Mouse (Mus musculus) embryonic facial prominence, embryonic 15.5 days (tissue): ENCODE data around the gene Tmem59l. TPM values are rescaled to one million over a fixed set of nuclear protein-coding genes. Genes with fewer than 3 reads are reported as not detected.

Experiments
- ATAC-seq: fragments of 200-750 bp; cut with Nextera tagmentation; 2 replicates; pipeline ENCODE4 v1.8.0; 2017; ENCODE audit warnings: low read depth, moderate TSS enrichment; ENCODE audit not compliant: insufficient number of reproducible peaks, low FRiP score, low TSS enrichment
- H3K27ac ChIP-seq: fragments of 300-500 bp; sonication (generic); replicated peaks from 2 replicates; pipeline ENCODE4 v1.5.1; 2015; ENCODE audit warnings: mild to moderate bottlenecking, inconsistent platforms
- H3K27me3 ChIP-seq: fragments of 300-500 bp; sonication (generic); 2 replicates; pipeline ENCODE4 v1.6.1; 2015; ENCODE audit warnings: inconsistent platforms
- H3K36me3 ChIP-seq: fragments of 300-500 bp; sonication (generic); 2 replicates; pipeline ENCODE4 v1.6.1; 2015; ENCODE audit warnings: mild to moderate bottlenecking, inconsistent platforms
- H3K4me1 ChIP-seq: fragments of 300-500 bp; sonication (generic); 2 replicates; pipeline ENCODE4 v1.6.1; 2015; ENCODE audit warnings: inconsistent platforms
- H3K4me2 ChIP-seq: fragments of 300-500 bp; sonication (generic); replicated peaks from 2 replicates; pipeline ENCODE4 v1.6.1; 2015; ENCODE audit warnings: mild to moderate bottlenecking, inconsistent platforms
- H3K4me3 ChIP-seq: fragments of 300-500 bp; sonication (generic); replicated peaks from 2 replicates; pipeline ENCODE4 v1.5.1; 2015; ENCODE audit warnings: mild to moderate bottlenecking, inconsistent platforms
- H3K9ac ChIP-seq: fragments of 300-500 bp; sonication (generic); 2 replicates; pipeline ENCODE4 v1.6.1; 2015; ENCODE audit warnings: inconsistent platforms
- H3K9me3 ChIP-seq: fragments of 300-500 bp; sonication (generic); replicated peaks from 2 replicates; pipeline ENCODE4 v1.6.1; 2016; ENCODE audit warnings: inconsistent platforms
- WGBS: fragments of 180-500 bp; shearing (Covaris S2); methylation state at CpG from one replicate; pipeline ENCODE4 v1.1.7; 2015; 5-methylcytosine and 5-hydroxymethylcytosine counted together
- polyA plus RNA-seq: library from polyadenylated mRNA; unstranded; fragments of >200 nt; fragmentation: Nextera tagmentation; extraction: Ambion mirVana; gene quantifications from 2 replicates; pipeline ENCODE4 v1.2.1, GENCODE M21; 2015

Gene Tmem59l
- polyA plus RNA-seq, 1 experiment from 2014 or later = 18.7 TPM

DNA sequence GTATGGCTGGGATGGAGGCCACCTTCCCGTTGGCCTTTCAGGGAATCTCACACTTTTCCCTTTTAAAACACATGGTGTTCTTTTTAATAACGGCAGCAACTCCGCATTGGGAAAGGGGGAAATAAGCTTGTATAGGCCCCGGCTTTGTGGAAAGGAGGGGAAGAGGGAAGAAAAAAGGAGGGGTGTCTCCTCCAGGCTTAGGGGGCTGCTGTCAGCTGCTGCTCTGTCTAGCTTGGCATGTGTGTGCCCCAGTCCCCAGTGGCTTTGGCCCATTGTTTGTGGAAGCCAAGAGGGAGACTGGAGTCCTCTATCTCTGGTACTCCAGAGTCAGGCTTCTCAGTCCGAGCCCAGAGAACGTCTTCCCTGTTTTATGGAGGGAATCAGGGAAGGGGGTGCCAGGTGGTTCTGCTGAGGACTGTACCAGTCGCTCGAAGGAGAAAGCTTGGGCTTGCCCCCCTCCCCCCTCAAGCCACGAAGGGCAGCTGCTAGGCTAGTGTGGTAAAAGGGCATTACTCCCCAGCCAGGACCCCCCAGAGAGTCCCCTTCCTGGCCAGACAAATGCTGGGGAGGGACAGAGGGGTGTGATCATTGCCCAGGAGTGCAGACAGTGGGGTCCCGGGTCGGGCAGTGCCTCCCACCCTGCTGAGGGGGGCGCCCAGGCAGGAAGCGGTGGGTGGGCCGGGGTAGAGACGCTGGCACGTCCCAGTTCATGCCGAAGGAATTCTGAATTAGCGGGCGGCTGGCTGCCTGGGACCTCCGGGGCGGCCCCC is 8.0 kb upstream of the Tmem59l start:
- peak; percentile 43; the same call in 1 of the 2 replicates for ATAC-seq
- H3K4me3 ChIP-seq = peak overlapping the region; percentile 52
- no peaks in the 10 kb centered on the region for H3K9me3 ChIP-seq
- H3K27ac ChIP-seq = peak overlapping the region; percentile 85
- 4% methylated on average over 18 of the region's 21 CpGs for WGBS
- H3K36me3 ChIP-seq = no peaks in the 10 kb centered on the region
- H3K27me3 ChIP-seq = peaks cover 75% of the 10 kb centered on the region
- H3K9ac ChIP-seq = peak overlapping the region; percentile 53; the same call in 1 of the 2 replicates
- peak overlapping the region; percentile 88 for H3K4me2 ChIP-seq
- H3K4me1 ChIP-seq = peaks cover 80% of the 10 kb centered on the region

DNA sequence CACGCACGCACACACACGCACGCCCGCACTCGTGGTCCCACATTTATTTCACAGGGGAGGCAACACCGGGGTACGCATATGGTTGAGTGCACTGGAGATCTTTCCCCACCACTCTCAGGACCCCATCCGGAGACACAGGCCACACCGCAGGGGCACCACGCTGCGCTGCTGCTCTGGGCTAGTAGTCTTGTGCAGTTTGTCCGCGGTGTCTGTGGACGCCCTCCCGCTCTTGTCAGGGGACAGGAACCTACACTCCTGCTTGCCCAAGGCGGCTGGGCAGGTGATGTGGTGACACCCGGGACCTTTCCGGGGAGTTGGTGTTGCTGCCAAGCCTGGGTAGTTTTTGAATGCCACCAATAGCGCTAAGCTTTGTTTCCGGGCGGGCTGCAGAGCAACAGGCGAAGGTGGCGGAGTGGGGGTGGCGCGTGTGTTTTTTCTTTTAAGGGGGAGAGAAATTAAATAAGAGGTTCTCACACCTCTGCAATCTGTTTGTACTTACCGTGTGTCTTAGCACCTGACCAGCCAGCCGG is 7.3 kb upstream of the Tmem59l start:
- Histone ChIP-seq H3K9ac (peak overlapping the region; percentile 53), H3K4me2 (peak overlapping the region; percentile 88), H3K9me3 (no peaks in the 10 kb centered on the region), H3K4me1 (peaks cover 80% of the 10 kb centered on the region), H3K36me3 (no peaks in the 10 kb centered on the region), H3K4me3 (peak overlapping the region; percentile 52), H3K27ac (peak overlapping the region; percentile 85), H3K27me3 (peaks cover 75% of the 10 kb centered on the region)
- WGBS = 5% methylated on average over 28 of the region's 28 CpGs
- no peak for ATAC-seq

- under 1% methylated on average over 47 of the region's 47 CpGs for WGBS
- peak overlapping the region; percentile 52 for H3K4me3 ChIP-seq
- no peaks in the 10 kb centered on the region for H3K9me3 ChIP-seq
- H3K4me1 ChIP-seq = peaks cover 85% of the 10 kb centered on the region
- peaks cover 81% of the 10 kb centered on the region for H3K27me3 ChIP-seq
- peak overlapping the region; percentile 88 for H3K4me2 ChIP-seq
- ATAC-seq = no peak
- peak overlapping the region; percentile 85 for H3K27ac ChIP-seq
- H3K36me3 ChIP-seq = no peaks in the 10 kb centered on the region
- peak overlapping the region; percentile 53 for H3K9ac ChIP-seq
Observed at GRCm38 (mm10) chr8:70493692-70494415, 6.7 kb upstream of the Tmem59l start.

GRCm38 (mm10) chr8:70492664-70493640 is 5.8 kb upstream of the Tmem59l start, which contains the start of gene Crlf1:
Gene Crlf1 (plus strand): TSS chr8:70493158.
- Histone ChIP-seq H3K36me3 (no peaks in the 10 kb centered on the region), H3K9me3 (no peaks in the 10 kb centered on the region), H3K9ac (peak within 1 kb of the TSS; percentile 53), H3K4me1 (peaks cover 89% of the 10 kb centered on the region), H3K4me2 (peak within 1 kb of the TSS; percentile 88), H3K4me3 (peak within 1 kb of the TSS; percentile 52), H3K27ac (peak within 1 kb of the TSS; percentile 85), H3K27me3 (peaks cover 85% of the 10 kb centered on the region)
- peak; percentile 43; the same call in 1 of the 2 replicates for ATAC-seq
- WGBS = under 1% methylated on average over 85 of the region's 93 CpGs

GRCm38 (mm10) chr8:70490880-70491495 is 3.8 kb upstream of the Tmem59l start:
- Histone ChIP-seq H3K36me3 (no peaks in the 10 kb centered on the region), H3K4me1 (peaks cover 89% of the 10 kb centered on the region), H3K9me3 (no peaks in the 10 kb centered on the region), H3K27ac (peak overlapping the region; percentile 51), H3K4me3 (0 out of 2 replicates have a peak overlapping the region, but pooled peaks have one; percentile 7), H3K9ac (no peak overlapping the region), H3K27me3 (peaks cover 93% of the 10 kb centered on the region), H3K4me2 (peak overlapping the region; percentile 88)
- ATAC-seq = no peak
- WGBS = 7% methylated on average over 20 of the region's 20 CpGs

GRCm38 (mm10) chr8:70490061-70490879 is 3.1 kb upstream of the Tmem59l start:
- H3K36me3 ChIP-seq = no peaks in the 10 kb centered on the region
- peak overlapping the region; percentile 36; the same call in 1 of the 2 replicates for H3K4me3 ChIP-seq
- peaks cover 92% of the 10 kb centered on the region for H3K27me3 ChIP-seq
- peaks cover 81% of the 10 kb centered on the region for H3K4me1 ChIP-seq
- WGBS = 31% methylated on average over 10 of the region's 10 CpGs
- peak overlapping the region; percentile 51 for H3K27ac ChIP-seq
- no peak for ATAC-seq
- H3K4me2 ChIP-seq = peak overlapping the region; percentile 88
- no peak overlapping the region for H3K9ac ChIP-seq
- H3K9me3 ChIP-seq = no peaks in the 10 kb centered on the region

DNA sequence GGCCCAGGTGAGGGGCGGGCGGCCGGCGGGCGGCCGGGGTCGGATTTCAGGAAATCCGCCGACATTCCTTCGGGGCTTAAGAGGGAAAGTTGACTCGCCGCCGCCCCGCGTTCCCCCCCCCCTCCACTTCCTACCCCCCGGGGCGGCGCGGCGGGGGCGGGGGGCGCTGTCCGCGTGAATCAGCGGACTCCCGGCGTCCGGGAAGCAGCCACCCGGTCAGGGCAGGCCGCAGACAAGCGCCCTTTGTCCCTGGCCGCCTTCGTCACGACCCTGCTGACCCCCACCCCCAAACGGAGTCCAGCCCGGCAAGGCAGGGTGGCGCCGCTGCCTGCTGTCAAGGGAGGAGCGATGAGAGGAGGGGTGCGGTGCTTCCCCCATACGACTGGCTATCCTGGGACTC is 2.4 kb upstream of the Tmem59l start:
- peak overlapping the region; percentile 65 for H3K4me2 ChIP-seq
- peaks cover 85% of the 10 kb centered on the region for H3K27me3 ChIP-seq
- peak overlapping the region; percentile 39; the same call in 1 of the 2 replicates for H3K27ac ChIP-seq
- no peaks in the 10 kb centered on the region for H3K9me3 ChIP-seq
- 2% methylated on average over 33 of the region's 41 CpGs for WGBS
- no peaks in the 10 kb centered on the region for H3K36me3 ChIP-seq
- H3K4me1 ChIP-seq = peaks cover 74% of the 10 kb centered on the region
- 0 out of 2 replicates have a peak overlapping the region, but pooled peaks have one; percentile 4 for H3K9ac ChIP-seq
- no peak for ATAC-seq
- peak overlapping the region; percentile 36 for H3K4me3 ChIP-seq

DNA sequence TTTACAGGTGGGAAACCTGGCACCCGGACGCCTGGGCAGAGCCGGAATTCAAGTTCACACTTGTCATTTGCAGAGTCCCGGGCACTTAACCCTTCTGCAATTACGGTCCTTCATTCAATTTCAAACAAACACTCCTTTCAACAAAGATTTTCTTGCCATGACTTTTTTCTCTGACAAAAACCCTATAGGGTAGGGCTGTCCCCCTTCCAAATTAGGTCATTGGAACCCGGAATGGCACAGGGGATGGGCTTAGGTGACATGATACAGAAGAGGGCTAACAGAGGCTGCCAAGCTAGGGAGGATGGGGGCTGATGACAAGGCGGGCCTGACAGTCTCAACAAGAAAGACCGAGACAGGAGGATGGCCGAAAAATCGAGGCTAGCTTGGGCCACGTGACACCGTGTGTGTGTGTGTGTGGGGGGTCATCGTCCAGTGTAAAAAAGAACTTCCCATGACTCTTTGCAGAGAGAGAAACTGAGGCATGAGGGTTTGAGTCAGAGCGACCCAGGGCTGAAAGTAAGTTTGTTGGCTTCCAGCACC is 1.8 kb upstream of the Tmem59l start:
- H3K9me3 ChIP-seq = no peaks in the 10 kb centered on the region
- peak overlapping the region; percentile 36 for H3K4me3 ChIP-seq
- peaks cover 69% of the 10 kb centered on the region for H3K4me1 ChIP-seq
- no peaks in the 10 kb centered on the region for H3K36me3 ChIP-seq
- peak overlapping the region; percentile 39; the same call in 1 of the 2 replicates for H3K27ac ChIP-seq
- peaks cover 80% of the 10 kb centered on the region for H3K27me3 ChIP-seq
- 4% methylated on average over 14 of the region's 14 CpGs for WGBS
- peak overlapping the region; percentile 65 for H3K4me2 ChIP-seq
- ATAC-seq = no peak
- 0 out of 2 replicates have a peak overlapping the region, but pooled peaks have one; percentile 4 for H3K9ac ChIP-seq

GRCm38 (mm10) chr8:70487993-70488796 is 1.0 kb upstream of the Tmem59l start:
- no peak overlapping the region for H3K27ac ChIP-seq
- WGBS = 5% methylated on average over 55 of the region's 55 CpGs

More at GRCm38 (mm10) chr8:70487993-70488796, 1.0 kb upstream of the Tmem59l start:
- Histone ChIP-seq H3K4me1 (peaks cover 61% of the 10 kb centered on the region), H3K4me3 (peak overlapping the region; percentile 31), H3K36me3 (no peaks in the 10 kb centered on the region), H3K9ac (no peak overlapping the region), H3K4me2 (peak overlapping the region; percentile 65), H3K9me3 (no peaks in the 10 kb centered on the region), H3K27me3 (peaks cover 71% of the 10 kb centered on the region)
- ATAC-seq = no peak
